Mouse (Mus musculus): ENCODE measurements around the gene Cd79a. TPM values are rescaled to one million over a fixed set of nuclear protein-coding genes. Genes with fewer than 3 reads are reported as not detected.

Gene Cd79a
- total RNA-seq, 2 experiments from 2014 or later: 1.7 to 2.5 TPM

- intact Hi-C loops (cut with DNase I): loop anchor here (1.0 to 5.0 kb wide), 3 partner anchors 14 to 167 kb away; partner anchors contain the start of genes Grik5, Rps19 and Zfp574
- peak; percentile 40 to 54 for DNase-seq
These were observed 7.8 kb downstream of the Cd79a start for GRCm38 (mm10) chr7:24904936-24905335.

- intact Hi-C loops (cut with DNase I): no loop called here
- DNase-seq: no peak
These were observed 9.4 kb downstream of the Cd79a start for GRCm38 (mm10) chr7:24906551-24906950.

GRCm38 (mm10) chr7:24907211-24907748 is 10.1 kb downstream of the Cd79a start:
- no peak for DNase-seq
- intact Hi-C loops (cut with DNase I): no loop called here

- intact Hi-C loops (cut with DNase I): no loop called here
- DNase-seq: no peak
These were observed 15.3 kb downstream of the Cd79a start for GRCm38 (mm10) chr7:24912480-24912879.

- peak in 1 of 2 experiments; percentile 21 for DNase-seq
- intact Hi-C loops (cut with DNase I): no loop called here
These were observed 21.7 kb downstream of the Cd79a start for GRCm38 (mm10) chr7:24918763-24919323.

- DNase-seq: peak; percentile 49 to 64
These were observed 22.5 kb downstream of the Cd79a start for GRCm38 (mm10) chr7:24919728-24920127.

GRCm38 (mm10) chr7:24930475-24930874 is 33.3 kb downstream of the Cd79a start:
- intact Hi-C loops (cut with DNase I): no loop called here
- DNase-seq: no peak

More at GRCm38 (mm10) chr7:24919728-24920127, 22.5 kb downstream of the Cd79a start:
- intact Hi-C loops (cut with DNase I): no loop called here

GRCm38 (mm10) chr7:24931651-24932050 is 34.5 kb downstream of the Cd79a start:
- intact Hi-C loops (cut with DNase I): no loop called here
- DNase-seq: no peak

GRCm38 (mm10) chr7:24943641-24944040 is 46.5 kb downstream of the Cd79a start:
- DNase-seq: no peak
- intact Hi-C loops (cut with DNase I): no loop called here

GRCm38 (mm10) chr7:24944257-24944950 is 47.2 kb downstream of the Cd79a start, which contains the start of gene Gm4881:
Gene Gm4881, minus strand, starts transcription at chr7:24944494.
- intact Hi-C loops (cut with DNase I): no loop called here
- no peak for DNase-seq

- no peak for DNase-seq
- intact Hi-C loops (cut with DNase I): no loop called here
These were observed 50.3 kb downstream of the Cd79a start for GRCm38 (mm10) chr7:24947316-24948048.

GRCm38 (mm10) chr7:24948774-24949173 is 51.6 kb downstream of the Cd79a start:
- DNase-seq: no peak

GRCm38 (mm10) chr7:24949958-24950623 is 52.9 kb downstream of the Cd79a start:
- intact Hi-C loops (cut with DNase I): loop anchor here (1.0 kb wide), 1 partner anchor 60 kb away; no protein-coding TSS in a partner anchor
- DNase-seq: peak; percentile 67 to 77

More at GRCm38 (mm10) chr7:24948774-24949173, 51.6 kb downstream of the Cd79a start:
- intact Hi-C loops (cut with DNase I): no loop called here

Other genes starting within 250 kb of the Cd79a start
- gene Tex101, start 220.7 kb upstream of the Cd79a start, total RNA-seq (2021): not detected
- not detected for gene BC049730, start 188.1 kb upstream of the Cd79a start, total RNA-seq (2021)
- gene Gm4763, start 170.5 kb upstream of the Cd79a start, total RNA-seq (2021): not detected
- under 1 TPM in 1 of 2 experiments, not detected in 1; 0.17 TPM for gene Cd177, start 137.1 kb upstream of the Cd79a start, total RNA-seq (2021)
- not detected for gene Ceacam10, start 120.2 kb upstream of the Cd79a start, total RNA-seq (2021)
- not detected for gene Gm9844, start 35.2 kb upstream of the Cd79a start, total RNA-seq (2021)
- gene Lypd4, start 27.4 kb upstream of the Cd79a start, total RNA-seq (2021): not detected
- not detected for gene Dmrtc2, start 27.3 kb upstream of the Cd79a start, total RNA-seq (2021)
- gene Rps19, start 13.0 kb upstream of the Cd79a start, total RNA-seq (2021): 100 to 1,000 TPM; 514 to 531 TPM
- 10 to 100 TPM; 48.8 to 52.8 TPM for gene Arhgef1, start 5.5 kb downstream of the Cd79a start, total RNA-seq (2021)
- not detected for gene Gm4881, start 47.1 kb downstream of the Cd79a start, total RNA-seq (2021)
- gene Rabac1, start 75.4 kb downstream of the Cd79a start, total RNA-seq (2021): 100 to 1,000 TPM; 305 to 326 TPM
- under 1 TPM; 0.35 to 0.67 TPM for gene Atp1a3, start 108.6 kb downstream of the Cd79a start, total RNA-seq (2021)
- gene Grik5, start 175.0 kb downstream of the Cd79a start, total RNA-seq (2021): 1 to 10 TPM; 4.4 to 5.7 TPM
- gene Zfp574, start 175.2 kb downstream of the Cd79a start, total RNA-seq (2021): 10 to 100 TPM in 1 of 2 experiments, 1 to 10 TPM in 1; 9.8 to 10.7 TPM